Mouse (Mus musculus) layer of hippocampus, adult 2 months (tissue): ENCODE results near the gene Agrp. TPM values are rescaled to one million over a fixed set of nuclear protein-coding genes. Genes with fewer than 3 reads are reported as not detected.

Experiments
- DNase-seq, 2 experiments: peaks; one replicate each; pipeline ENCODE4 v3.0.0; 2022; ENCODE audit warnings: low spot score in 2 of 2
- H3K27ac ChIP-seq: fragments of 200-600 bp; 2 replicates; pipeline ENCODE4 v1.8.1; 2022
- H3K4me3 ChIP-seq: fragments of 200-600 bp; 2 replicates; pipeline ENCODE4 v1.8.1; 2022; ENCODE audit warnings: mild to moderate bottlenecking
- CTCF ChIP-seq: fragments of 200-600 bp; conservative IDR thresholded peaks from 2 replicates; pipeline ENCODE4 v1.8.1; 2022; ENCODE audit warnings: antibody characterized with exemption, mild to moderate bottlenecking, moderate library complexity
- total RNA-seq, 2 experiments: library from RNA; stranded (reverse); gene quantifications; 2 replicates each; pipeline ENCODE4 v1.2.3; 2021

Agrp gene
- total RNA-seq, 2 experiments from 2014 or later, result not detected

DNA sequence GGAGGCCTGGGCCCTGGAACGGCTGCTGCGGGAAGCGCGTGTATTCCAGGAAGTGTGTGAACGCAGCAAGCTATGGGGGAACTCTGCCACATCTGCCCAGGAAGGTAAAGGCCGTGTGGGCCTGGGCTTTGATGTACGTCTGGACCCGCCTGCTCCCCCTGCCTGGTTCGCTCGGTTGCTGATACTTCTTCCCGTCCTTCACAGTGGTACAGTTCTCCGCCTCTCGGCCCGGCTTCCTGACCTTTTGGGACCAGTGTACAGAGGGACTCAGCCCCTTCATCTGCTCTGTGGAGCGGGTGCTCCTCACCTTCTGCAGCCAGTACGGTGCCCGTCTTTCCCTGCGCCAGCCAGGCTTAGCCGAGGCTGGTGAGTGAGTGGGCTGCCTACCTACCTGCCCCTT, 17.0 kb downstream of the Agrp start:
- no peak for DNase-seq
- no peak overlapping the region for H3K4me3 ChIP-seq
- no peak for TF ChIP-seq CTCF
- peak overlapping the region; percentile 83 for H3K27ac ChIP-seq

DNA sequence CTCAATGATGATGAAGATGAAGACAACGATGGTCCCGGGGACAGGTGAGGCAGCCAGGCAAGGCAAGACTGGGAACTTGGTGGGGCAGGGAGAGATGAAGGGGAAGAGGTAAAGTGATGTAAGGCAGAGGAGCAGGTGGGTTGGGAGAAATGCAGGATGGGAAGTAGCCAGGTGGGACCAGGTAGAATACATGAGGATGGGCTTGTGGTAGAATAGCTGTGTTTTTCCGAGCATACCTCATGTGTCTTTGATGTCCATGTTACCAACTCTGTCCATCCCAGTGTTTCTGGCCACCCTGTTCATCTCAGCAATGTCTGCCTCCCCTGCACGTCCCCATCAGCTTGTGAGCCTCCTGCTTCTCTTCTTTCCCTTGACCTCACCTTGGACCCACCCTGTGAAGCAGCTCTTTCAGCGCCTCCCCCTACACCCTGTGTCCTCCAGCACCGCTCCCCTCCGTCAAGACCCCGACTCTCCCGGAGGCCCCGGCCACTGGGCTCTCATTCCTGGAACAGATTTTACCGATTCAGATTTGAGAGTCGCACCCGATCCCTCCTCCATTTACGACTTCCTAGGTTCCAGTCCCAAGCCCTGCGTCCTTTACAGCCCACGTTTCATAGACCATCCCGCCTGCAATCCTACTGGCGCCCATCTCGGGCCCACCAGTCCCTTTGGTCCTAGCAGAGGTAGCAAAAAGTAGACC, 18.2 kb downstream of the Agrp start:
- DNase-seq, result no peak
- no peak for TF ChIP-seq CTCF
- peak overlapping the region; percentile 83; the same call in 1 of the 2 replicates for H3K27ac ChIP-seq

DNA sequence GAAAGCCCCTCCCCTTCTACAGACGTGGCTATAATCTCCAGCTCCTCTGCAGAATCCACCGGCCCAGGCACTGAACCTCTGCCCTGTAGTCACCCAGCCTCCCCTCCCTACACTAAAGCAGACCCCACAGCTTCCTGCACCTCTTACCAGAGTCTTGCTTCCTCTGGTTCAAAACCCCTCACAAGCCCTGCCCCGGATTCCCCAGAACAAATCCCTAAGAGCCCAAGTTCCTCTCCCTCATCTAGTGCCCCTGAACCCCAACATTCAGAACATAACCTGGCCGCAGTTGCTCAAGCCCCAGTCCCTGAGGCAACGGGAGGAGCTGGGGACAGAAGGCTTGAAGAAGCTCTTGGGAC, 18.9 kb downstream of the Agrp start:
- no peak for DNase-seq
- TF ChIP-seq CTCF, result no peak
- Histone ChIP-seq H3K27ac (peak overlapping the region; percentile 7; the same call in 1 of the 2 replicates), H3K4me3 (no peak overlapping the region)

More for the DNA sequence above, 18.2 kb downstream of the Agrp start:
- H3K4me3 ChIP-seq, result no peak overlapping the region

DNA sequence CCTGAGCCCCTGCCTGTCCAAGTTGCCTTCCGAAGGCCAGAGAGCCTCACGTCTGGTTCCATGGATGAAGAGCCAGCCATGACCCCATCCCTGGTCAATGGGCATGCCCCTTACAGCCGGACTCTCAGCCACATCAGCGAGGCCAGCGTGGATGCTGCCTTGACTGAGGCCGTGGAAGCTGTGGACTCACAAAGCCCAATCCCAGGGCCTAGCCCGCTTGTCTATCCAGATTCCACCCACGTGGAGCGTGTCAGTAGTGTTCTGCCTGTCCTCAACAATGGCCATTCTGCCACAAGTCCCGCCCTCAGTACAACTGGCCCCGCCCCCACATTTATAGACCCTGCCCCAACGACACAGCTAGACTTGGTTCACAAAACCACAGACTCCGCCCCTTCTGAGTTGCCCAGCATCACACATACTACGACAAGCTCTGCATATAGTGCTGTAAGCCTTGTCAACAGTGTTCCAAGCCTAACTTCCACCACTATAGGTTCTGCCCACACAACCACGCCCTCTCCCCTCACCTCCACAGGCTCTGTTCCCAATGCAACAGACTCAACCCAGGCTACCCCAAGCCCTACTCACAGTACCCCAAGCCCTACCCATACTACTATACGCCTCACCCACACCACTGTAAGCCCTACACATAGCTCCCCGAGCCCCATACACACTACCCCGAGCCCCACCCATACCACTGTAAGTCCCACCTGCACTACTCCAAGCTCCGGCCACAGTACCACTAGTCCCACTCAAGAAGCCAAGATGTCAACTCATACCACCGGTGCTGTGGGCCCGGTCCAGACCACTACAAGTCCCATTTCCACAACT, 19.5 kb downstream of the Agrp start:
- no peak for DNase-seq
- TF ChIP-seq CTCF, result no peak
- Histone ChIP-seq H3K4me3 (no peak overlapping the region), H3K27ac (peak overlapping the region; percentile 75)

DNA sequence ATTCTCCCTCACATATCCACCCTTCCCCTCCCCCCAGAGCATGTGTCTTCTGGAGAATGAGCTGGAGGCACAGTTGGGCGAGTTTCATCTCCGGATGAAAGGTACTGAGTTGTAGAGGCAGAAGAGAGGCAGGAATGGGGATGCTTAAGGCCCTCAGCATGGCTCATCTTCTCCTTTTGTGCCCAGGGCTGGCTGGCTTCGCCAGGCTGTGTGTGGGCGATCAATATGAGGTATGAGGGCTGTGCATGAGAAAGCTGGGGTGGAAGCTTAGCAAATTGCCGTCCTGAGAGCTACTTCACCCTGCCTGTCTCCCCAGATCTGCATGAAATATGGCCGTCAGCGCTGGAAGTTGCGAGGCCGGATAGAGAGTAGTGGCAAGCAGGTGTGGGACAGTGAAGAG, 21.3 kb downstream of the Agrp start:
- no peak overlapping the region for H3K4me3 ChIP-seq
- H3K27ac ChIP-seq, result peak overlapping the region; percentile 75
- DNase-seq, result peak in 1 of 2 experiments; percentile 57
- no peak for TF ChIP-seq CTCF

DNA sequence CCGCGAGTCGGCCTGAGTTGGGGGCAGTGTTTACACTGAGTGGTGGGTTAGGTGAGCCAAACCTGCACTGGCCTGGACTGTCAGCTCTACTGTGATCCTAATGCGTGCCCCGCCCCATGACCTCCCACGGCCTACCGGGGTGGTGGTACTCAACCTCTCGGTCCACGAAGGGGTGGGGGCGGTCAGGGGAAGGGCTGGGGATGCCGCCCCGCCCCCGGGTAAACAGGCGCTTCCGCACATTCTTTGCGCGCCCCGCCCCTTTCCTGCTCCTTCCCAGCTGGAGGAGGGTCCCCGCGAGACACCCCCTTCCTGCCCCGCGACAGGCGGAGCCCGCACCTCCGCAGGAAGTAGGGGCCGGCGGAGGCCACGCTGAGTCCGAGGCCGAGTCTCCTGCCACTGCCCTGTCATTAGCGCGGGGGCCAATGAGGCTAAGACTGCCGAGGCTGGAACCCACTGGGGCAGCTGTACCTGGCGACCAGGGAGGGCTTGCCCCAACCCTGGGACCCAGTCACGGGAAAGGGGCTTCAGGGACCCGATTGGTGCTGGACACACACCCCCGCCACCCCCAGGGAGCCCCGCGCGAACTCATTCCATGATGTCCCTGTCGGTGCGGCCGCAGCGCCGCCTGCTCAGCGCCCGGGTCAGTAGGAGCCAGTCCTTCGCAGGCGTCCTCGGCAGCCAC, 23.2 kb downstream of the Agrp start:
- Histone ChIP-seq H3K27ac (peak overlapping the region; percentile 75), H3K4me3 (peak overlapping the region; percentile 54)
- TF ChIP-seq CTCF, result no peak
- peak in 1 of 2 experiments; percentile 20 for DNase-seq

DNA sequence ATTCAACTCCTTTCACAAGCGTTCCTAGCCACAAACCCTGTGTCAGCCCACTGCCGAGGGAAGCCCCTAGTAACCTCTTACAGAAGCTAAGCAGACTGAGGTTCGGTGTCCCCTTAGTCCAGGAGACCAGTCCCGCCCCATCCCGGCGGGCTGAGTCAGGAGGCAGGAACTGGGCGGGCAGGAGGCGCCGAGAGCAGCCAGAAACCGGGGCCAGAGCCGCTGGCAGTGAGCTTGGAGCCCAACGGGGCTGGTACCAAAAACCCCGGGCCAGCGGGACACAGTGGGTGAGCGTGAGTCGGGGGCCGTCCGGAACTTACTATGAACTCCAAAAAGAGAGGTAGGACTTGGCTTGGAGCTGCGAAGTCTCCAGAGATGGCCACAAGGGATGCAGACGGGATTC, 24.2 kb downstream of the Agrp start:
- H3K4me3 ChIP-seq, result peak overlapping the region; percentile 54
- peak overlapping the region; percentile 75 for H3K27ac ChIP-seq
- no peak for DNase-seq
- no peak for TF ChIP-seq CTCF

DNA sequence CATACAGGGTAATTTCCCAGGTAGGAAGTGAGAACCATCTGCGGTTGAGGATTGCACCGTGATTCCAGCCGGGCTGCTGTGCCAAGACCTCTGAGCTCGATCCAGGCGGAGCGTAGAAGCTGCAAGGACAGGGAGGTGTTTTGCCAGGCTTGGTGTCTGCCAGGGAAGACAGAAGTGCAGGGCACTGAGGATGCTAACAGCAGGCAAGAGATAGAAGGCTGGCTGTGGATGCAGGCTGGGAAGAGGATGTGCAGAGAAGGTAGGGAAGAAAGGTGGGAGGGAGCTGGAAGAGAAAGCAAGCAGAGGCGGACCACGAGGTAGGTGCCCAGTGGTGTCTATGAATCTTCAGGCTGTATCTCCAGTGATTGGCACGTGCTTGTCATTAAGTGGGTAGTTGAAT, 25.4 kb downstream of the Agrp start:
- no peak for TF ChIP-seq CTCF
- no peak for DNase-seq
- Histone ChIP-seq H3K4me3 (no peak overlapping the region), H3K27ac (peak overlapping the region; percentile 75; the same call in 1 of the 2 replicates)

DNA sequence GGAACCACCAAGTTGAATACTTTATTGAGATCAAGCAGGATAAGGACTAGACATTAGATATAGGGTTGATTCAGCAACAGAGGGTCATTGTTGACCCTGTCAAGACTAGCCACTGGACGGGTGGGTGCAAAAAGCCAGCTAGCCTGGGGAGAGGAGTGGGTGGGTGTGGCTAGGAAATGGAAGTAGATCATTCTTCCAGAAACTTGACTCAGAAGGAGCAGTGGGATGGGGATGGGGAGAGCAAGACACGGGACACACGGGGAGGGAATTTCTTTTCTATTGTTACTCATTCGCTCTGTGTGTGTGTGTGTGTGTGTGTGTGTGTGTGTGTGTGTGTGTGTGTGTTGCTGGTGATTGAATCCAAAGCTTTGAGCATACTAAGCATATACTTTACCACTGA, 27.4 kb downstream of the Agrp start:
- Histone ChIP-seq H3K27ac (no peak overlapping the region), H3K4me3 (no peak overlapping the region)
- DNase-seq, result no peak
- TF ChIP-seq CTCF, result no peak

DNA sequence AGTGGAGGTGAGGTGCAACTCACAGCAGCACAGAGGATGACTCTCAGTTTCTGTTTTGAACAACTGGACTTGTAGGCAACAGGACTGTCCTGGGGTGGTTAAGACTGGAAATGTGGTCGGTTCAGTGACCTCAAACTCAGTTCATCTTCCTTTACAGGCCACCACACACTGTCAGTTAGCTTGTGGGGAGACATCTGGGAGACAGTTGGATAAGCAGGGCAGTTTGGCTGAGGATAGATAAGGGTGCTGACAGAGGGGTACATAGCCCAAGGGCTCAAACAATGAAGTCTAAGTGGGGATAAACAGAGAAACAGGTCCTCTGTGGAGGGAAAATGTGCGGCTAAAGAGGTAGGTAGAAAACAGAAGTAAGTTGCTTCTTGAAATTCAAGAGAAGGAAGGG, 27.8 kb downstream of the Agrp start:
- Histone ChIP-seq H3K4me3 (no peak overlapping the region), H3K27ac (0 out of 2 replicates have a peak overlapping the region, but pooled peaks have one; percentile 14)
- TF ChIP-seq CTCF, result no peak
- no peak for DNase-seq

DNA sequence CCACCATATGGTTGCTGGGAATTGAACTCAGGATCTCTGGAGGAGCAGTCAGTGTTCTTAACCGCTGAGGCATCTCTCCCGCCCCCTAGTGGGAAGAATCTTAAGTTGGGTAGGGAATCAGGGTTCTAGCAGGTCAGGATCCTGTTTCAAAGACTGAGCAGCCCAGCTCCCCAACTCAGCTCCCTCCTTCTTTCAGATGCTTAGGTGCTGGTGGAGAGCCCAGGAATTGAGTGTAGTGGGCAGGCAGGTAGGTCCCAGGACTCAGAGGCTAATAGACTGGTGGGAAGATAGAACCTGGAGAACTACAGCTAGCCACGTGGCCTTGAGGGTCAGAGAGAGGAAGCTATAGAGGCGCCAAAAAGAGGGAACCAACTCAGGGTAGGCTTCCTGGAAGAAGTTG, 29.5 kb downstream of the Agrp start:
- peak; percentile 76 for TF ChIP-seq CTCF
- DNase-seq, result peak in 1 of 2 experiments; percentile 58

DNA sequence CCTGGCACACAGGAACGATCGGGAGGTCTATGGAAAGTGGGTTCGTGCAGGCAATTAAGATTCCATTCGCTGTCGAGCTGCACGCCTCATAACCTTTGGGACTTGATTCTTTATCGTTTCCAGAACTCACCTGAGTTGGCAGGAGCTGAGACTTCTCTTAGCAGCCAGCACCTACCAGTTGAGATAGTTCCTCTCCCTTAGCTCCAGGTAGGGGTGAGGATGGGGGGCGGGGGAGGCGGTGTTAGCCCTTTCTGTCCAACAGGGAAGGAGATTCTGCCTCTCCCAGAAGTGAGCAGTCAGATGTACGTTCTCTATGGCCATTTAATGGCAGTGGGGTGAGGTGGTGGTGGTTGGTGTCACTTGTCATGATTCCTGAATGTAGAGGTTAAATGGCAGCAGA, 30.1 kb downstream of the Agrp start:
- DNase-seq, result no peak
- TF ChIP-seq CTCF, result no peak
- H3K4me3 ChIP-seq, result peak overlapping the region; percentile 93
- H3K27ac ChIP-seq, result peak overlapping the region; percentile 96

More for the DNA sequence above, 29.5 kb downstream of the Agrp start:
- H3K4me3 ChIP-seq, result no peak overlapping the region; the same call in 1 of the 2 replicates
- H3K27ac ChIP-seq, result peak overlapping the region; percentile 96
